Mouse (Mus musculus) c-Kit-positive CD71-positive TER-119-negative erythroid progenitor cells, embryonic 14.5 days (primary cell): ENCODE results near the gene Ush2a.

Experiments
- DNase-seq: peaks from one replicate; pipeline ENCODE4 v3.0.0-alpha.2; 2013; ENCODE audit warnings: low read depth

Ush2a gene

DNA sequence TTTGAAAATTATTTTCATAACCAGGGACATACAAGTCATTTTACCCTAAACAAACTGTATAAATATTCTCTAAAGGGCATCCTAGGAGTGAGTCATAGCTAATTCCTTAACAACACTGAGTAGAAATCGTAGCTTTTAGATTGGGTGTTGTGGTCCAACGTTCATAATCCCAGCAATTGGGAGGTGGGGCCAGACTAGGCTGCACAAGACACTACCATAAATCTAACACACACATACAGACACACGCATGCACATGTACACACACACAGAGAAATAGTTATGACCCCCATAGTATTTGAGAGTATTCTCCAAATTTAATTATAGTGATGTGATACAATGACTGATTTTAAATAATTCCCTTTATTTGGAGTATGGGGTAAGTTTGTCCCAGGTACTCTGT is 125.5 kb downstream of the Ush2a start:
- peak; percentile 8 for DNase-seq

DNA sequence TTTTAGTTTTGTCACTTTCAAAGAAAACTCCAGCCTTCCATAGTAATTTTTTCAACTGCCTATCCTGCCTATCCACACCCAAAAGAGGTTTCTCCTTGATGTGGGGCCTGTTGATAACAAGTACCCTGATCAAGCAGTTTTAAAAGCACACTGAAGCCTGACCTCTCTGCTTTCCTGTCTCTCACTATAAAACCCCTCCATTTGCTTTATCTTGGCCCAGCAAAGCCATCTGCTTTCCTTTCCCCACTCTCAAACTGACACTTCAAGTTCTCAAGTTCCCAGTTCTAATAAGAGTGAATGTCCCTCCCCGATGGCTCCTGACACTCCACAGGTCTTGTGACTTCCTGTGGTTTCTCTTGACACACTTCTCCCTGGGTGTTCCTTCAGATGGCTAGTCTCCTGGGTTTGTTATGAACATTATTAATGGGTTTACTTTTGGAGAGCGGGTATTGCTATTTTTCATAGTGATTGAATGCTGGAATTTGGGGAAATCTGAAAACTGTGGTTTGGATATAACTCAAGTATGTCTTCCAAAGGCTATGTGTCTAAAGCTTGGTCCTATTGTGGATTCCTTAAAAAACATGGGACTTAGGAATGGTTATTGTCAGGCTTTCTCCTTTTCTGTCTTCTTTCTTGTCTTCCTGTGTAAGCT is 126.1 kb downstream of the Ush2a start:
- DNase-seq, result peak; percentile 65

DNA sequence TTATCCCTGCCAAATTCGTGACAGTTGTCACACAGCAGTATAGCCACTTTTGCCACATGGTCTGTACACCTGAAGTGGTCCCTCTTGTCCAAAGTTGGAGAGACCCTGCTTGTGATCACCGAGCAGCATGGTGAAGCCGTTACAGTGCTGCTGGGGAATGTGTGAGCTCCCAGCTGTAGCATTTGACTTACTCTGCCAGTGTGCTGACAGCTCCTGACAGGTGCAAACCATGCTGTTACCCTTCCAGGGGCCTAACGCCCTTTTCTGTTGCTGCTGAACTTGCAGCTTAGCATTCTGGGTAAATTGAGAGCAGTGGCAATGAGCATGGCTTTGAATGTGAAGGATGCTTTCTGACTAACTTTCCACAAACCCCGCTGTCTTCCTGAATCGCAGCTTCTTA is 128.3 kb downstream of the Ush2a start:
- no peak for DNase-seq

DNA sequence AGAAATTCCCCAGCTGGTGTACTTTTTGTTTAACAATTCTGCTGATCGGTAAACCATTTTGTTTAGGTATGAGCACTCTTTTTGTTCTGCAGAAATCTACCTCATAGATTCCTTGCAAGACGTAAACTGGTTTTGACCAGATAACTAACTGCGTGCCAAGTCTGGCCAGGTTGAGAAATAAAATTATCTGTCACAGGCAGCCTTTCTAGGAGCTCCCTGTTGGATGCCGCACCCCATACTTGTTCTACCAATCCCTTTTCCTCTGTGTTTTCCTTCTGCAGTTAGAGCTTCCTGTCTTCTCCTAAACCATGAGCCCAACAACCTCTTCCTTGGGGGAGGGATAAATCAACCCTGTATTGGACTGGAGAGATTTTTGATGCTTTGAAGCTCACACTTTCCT is 145.4 kb downstream of the Ush2a start:
- peak; percentile 16 for DNase-seq

DNA sequence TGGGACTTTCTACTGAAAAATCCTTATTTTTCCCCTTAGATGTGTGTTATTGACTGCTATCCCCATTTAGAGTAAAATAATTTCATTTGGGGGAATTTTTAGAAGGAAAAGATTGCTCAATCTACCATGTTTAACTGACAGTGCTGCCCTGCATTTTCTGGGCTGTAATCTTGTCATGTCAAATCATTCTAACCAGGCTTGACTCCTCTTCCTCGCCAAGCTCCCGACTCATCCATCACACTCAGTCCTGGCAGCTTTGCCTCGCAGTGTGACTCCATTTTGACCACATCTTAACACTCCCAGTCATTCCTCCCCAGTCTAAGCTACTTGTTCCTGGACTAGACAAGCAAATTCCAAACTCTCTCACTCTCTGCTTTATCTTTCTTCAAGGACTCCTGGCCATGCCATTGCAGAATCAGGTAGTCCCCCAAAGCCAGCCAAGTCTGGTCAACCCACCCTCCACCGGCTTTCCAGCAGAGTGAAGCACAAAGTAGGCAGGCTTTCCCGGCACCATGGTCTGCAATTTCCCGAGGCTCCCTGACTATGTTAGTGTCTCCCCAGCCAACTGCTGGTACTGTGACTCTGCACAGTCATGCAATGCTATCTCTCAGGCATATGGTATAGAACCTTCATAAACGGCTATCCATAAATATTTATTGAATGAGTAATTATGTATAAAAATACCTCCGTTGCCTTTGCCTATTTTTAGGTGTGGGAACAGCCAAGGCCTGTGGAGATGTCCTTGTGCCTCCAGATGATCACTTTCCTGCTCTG is 146.0 kb downstream of the Ush2a start:
- no peak for DNase-seq

DNA sequence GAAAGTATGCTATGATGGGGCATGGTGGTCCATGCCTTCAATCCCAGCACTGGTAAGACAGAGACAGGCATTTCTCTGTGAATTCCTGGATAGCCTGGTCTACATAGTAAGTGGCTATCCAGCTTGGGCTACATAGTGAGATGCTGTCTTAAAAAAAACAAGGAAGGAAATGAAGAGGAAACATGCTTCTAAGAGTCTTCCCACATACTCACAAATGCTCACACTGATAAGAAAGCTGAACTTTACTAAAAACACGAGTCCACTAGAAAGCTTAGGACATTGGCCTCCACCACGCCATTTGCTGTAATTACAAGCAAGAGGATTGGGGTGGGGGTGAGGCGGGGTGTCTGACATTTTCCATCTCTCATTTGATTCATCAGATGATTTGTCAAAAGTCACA is 148.7 kb downstream of the Ush2a start:
- DNase-seq, result no peak

DNA sequence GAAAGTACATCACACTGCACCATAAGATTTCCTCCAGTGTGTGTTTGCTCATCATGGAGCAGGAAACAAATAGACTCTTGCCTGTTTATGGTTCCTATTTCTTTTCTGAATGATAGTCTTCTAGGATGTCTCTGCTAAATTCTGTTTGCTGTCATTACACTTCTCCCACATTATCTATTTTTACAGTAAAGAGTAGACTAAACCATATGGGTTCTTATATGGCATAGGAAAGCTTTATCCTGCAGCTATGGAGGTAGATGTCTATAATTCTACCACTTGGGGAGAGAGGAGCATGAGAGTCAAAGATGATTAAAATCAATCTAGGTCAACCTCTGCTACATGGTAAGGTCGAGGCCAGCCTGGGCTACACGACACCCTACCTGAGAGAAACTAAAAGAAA is 158.7 kb downstream of the Ush2a start:
- no peak for DNase-seq

DNA sequence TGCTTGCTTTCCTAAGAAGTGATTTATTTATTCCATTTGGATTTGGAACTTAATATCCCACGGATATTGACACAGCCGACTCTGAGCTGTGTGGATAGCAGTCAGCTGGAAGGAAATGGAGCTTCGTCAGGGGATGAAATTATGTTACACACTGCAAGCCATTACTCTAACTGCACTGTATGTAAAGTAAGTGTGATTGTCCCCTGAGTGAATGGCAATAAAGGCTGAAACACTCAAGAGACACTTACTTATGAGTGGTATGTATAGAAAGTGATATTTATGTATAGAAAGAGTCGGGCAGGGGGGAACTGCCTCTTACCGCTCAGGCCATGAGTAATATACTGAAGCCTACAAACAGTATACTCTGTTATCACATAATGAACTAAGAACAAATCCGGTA is 166.3 kb downstream of the Ush2a start:
- DNase-seq, result no peak

DNA sequence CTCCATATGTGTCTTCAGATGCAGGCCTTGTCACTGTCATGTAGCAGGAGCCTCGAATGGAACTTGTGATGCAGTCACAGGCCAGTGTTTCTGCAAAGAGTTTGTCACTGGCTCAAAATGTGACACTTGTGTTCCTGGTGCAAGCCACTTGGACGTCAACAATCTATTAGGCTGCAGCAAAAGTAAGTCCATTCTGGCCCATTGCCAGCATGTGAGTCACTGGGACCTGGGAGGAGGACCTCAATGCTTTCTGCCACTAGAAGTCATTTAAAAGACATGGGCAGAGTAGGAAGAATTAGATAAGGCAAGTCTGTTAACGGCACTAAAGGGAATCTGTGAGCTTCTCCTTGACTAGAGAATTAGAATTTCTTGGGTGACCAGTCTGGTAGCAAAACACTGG is 168.9 kb downstream of the Ush2a start:
- DNase-seq, result no peak

DNA sequence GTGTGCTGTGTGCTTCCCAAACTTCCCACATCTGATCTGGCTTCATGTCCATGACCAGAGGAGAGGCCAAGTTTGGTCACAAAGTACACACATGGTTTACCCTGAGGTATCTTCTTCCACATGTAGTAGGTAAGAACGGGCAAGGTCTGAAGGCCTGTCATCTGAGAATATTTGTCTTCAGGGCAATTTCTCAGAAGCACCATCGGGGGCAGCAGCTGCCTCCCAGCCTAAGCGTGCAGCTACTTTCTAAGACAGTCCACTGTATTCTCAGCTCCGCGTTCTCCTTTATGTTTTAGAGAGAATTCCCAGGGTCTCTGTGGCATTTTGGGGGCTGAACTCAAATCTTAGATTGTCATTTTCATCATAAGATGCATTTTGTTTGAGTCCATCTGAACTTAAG is 186.1 kb downstream of the Ush2a start:
- no peak for DNase-seq

DNA sequence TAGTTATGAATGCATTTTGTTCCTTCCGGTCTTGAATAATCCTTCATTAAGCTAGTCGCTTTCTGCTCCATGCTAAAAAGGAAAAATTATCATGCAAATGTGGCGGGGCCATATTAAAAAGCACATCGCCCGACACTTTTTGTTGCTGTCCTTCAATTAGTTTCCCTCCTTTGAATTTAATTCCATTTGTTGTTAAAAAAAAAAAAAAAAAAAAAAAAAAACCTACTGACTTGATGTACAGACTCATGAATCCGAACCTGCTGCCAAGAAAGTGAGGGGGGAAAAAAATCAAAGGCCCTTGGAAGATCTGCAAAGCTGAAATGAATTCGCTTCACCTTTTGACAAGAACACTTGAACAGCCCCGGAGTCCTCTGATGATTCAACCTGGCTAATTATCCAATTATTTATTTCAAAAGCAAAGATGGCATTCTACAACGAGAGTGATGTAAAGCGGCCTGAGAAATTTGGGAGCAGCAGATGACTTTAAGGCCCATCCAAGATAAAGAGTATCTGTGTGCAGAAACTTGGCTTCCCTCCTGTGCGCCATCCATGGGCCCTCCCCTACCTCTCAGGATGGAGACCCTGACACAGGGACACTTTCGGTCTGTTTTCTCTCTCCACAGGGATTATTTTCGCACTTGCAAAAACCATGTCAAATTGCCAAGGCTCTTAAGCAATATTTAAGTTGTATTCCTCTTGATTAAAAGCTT is 194.8 kb downstream of the Ush2a start:
- no peak for DNase-seq

DNA sequence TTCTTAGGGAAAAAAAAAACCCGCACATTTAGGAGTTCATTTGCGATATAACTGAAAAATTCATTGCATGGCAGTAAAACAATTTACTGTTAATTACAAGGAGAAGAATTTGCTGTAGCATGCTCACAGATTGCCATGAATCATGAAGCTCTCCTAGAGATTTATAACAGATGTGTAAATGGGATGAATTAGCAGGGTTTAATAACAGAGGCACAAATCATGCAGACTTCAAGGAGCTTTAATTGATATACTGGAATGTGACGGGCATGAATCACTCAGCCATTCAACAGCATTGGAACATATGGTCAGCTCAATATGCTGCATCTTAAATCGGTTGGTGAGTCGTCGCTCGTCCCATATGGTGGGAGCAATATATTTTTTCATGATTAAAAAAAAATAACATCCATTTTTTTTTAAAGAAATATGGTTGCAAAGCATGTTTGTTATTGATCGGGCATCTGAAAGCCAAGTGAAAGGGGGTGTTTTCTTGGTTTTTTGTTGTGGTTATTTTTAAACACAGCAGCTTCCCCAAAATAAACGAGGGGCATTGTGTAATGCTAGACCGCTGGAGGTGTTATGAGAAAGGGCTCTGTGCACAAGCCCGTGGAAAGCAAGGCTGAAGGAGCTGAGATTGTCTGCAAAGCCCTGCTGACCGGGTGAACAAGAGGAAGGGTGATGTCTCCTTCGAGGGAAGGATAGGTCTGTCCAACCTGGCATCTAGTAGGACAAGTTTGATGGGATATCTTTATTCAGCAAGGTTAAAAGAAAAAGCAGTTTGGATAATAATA is 195.6 kb downstream of the Ush2a start:
- no peak for DNase-seq

DNA sequence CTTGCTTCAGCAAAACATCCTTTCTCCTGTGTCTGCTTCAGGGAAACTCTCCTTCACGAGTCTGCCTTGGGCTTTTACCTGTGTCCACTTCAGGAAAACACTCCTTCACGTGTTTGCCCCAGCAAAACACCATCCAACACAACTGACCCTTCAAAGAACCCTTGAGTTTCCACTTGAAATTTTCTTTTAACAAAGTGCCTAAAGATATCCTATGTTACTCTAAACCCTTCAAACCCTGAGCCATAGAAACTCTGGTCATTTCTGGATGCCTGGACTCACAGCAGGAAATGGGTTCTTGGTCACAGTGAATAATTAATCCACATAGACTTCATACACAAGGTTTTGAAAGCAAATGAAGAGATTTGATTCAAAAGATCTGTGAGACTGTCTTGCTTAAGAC is 199.4 kb downstream of the Ush2a start:
- no peak for DNase-seq

DNA sequence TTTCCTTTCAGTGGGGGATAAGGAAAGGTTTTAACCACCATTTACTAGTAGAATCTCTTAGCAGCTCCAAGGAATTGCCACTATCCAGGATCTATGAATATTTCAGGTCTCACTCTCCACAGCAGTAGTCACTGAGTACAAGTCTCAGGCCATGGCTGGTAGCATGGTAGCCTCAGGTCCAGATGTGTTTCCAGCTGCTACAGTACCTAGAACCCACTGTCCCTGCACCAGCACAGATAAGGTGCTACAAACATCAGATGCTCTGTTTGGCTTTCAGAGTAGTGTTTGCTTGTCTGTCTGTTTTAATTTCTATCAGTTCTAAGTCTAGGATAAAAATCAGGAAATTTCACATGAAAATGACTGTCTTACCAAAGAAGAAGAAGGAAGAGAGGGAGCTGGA is 202.8 kb downstream of the Ush2a start:
- no peak for DNase-seq

DNA sequence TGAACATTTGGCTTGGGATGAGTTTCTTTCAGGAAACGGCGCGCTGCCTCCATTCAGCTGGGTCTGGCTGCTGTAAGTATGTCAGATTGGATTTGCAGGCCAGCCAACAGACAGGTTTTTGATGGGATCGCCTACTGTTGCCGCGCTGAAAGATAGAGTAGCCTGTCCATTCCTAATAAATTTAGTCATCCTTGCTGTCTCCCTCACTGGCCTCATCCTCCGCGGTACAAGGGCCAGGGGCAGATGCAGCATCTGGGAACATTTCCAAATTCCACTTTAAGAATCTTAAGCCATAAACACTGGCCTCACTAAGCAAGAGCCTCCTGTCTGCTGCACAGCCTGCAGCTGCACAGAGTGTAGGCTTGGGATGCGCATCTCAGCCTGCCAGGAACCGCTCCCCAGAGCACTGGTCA is 206.6 kb downstream of the Ush2a start:
- DNase-seq, result no peak

DNA sequence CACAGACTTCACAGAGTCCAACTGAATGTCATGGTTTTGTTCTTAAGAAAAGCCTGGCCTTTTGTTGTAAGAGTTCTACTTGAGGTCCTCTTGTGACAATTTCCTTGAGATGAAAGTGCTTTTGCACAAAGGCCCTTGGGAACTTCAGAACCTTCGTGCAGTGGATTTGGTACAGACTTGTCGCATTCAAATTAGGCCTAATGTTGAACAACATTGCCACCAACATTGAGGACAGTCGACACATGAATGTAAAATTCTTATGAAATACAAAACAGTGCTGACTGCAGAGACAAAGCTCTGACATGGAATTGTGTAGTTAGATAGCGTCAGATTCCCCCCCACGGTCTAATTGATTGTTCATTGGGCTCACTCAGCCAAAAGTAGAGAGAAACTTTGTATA is 243.1 kb downstream of the Ush2a start:
- no peak for DNase-seq

DNA sequence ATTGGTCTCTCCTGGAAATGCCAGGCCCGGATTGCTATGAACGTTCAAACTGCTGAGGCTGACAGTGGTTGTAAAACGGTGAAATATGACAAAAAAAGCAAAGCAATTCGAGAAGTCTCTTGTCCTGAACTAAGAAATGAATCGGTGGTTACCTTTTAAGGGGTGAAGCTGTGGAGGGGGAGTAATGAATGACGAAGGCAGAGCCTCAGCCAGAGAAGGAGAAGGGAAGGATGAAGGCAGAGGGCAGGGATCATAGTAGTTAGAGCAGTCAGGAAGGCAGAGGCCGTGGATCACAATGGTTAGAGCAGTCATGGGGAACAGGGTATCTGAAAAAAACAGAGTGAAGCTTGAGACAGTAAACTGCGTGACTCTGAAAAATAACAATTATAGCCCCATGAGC is 257.0 kb downstream of the Ush2a start:
- no peak for DNase-seq

DNA sequence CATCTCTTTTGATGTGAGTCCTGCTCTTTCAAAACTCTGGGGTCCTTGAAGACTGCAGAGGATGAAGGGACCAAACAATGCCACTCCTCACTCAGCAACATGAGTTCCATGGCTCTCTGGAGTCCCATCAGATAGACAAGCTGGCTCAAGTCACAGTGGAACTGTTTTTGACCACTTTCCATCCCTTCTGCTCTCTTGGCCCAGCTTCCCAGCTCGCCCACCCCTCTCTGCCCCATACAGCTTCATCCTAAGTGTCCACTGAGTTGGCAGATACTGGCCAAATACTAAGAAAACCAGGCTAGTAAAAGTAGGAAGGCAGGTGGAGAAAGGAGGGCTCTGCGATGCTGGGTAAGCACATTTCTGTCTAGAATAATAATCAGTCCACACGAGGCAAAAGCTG is 265.6 kb downstream of the Ush2a start:
- DNase-seq, result no peak

DNA sequence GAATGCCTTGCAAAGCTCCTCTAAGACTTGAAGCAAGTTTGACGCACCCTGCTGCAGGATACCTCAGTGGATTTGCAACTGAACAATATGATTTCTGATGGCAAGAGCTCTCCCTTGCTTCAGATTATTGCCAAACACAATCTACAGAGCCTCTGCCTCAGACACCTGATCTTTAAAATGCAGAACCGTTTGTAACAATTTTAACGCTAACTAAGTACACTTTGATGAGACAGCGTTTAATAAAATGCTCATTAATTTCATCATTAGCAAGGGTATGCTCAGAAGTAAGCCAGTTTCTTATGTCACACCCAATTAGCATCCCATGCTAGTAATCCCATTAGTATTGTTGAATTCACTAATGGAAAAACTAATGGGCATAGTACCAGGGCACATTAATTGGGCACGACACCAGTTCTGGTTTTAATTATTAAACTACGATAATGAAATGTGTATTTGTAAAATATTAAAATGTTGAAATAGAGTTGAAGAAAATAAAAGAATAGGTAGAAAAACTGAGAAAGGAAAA is 267.8 kb downstream of the Ush2a start:
- DNase-seq, result no peak

DNA sequence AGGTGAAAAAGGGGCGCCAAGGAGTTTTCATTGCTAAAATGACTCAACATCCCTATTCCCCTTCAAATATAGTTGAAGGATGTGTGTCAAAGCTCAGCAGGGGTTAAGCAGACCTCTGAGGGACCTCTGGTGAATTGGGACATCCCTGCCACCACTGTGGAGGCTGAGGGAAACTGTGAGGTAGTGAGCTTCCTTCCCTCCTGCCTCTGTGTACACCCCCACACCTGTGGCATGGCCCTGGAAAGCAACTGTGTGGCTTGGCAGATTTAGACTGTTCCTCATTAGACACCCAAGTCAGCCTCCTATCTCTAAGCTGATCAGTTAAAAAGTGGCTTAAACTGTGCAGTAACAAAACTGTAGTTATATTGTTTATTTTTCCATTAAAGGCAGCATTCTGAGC is 275.2 kb downstream of the Ush2a start:
- DNase-seq, result no peak

DNA sequence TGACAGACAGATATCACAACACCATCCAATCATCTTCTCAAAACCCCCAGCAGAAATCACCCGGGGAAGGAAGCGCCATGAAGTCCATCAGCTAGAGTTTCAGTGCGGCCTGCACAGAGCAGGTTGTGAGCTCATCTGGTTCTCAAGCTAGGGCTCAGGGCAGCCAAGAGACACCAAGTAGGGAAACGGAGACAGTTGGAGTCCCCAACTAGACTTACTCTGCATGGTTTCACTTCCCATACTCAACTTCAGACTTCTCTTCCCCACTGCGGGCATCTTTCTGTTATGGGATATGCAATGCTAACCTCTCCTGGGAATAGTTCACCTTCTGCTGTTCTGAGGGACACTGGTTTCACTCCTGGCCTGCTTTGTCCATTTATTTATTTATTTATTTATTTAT is 277.8 kb downstream of the Ush2a start:
- DNase-seq, result no peak

DNA sequence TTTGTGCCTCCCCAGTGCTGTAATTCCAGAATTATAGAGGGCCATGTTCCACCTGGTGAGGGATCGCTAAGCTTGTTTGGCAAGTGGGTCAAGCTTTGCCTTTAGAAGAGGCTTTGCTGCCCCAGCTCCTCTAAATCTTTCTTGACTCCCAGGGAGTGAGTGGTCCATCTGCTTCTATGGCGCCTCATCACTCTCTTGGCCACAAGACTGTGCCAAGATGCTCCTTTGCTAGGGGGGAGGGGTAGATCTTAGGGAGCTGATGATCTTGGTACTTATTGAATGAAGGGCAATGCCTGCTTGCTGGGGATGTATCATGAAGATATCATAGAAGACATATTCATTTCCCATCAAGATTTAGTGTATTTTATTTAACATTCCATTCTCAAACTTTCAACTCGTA is 279.7 kb downstream of the Ush2a start:
- no peak for DNase-seq
